Mouse (Mus musculus) stomach, postnatal 0 days (tissue): ENCODE measurements at regions not wholly inside any gene's neighbourhood (a gene's known extent, or its start where the extent isn't known, plus 50 kb on each side); places are given as distances from the start of the nearest gene placed in this dataset.

Experiments
- CTCF ChIP-seq: IDR thresholded peaks from 2 replicates; pipeline ENCODE4 v1.5.1; 2016; ENCODE audit warnings: antibody characterized with exemption, low read depth, mild to moderate bottlenecking, moderate library complexity
- EP300 ChIP-seq: optimal IDR thresholded peaks from 2 replicates; pipeline ENCODE3; 2016; ENCODE audit warnings: antibody characterized with exemption

- TF ChIP-seq CTCF (no peak), EP300 (no peak)
Observed at GRCm38 (mm10) chr16:15251686-15252085, 65.6 kb upstream of the Gm21897 start.
